Mouse (Mus musculus) frontal cortex, adult (tissue): ENCODE results near the gene Aldoc.
"Not testable (repeated sequence)": the region's sequence is repeated elsewhere in the genome, so short reads cannot be mapped to it uniquely, and the experiment has no call there.

Experiments
- ATAC-seq: cut with Nextera tagmentation; 2 replicates; pipeline ENCODE4 v1.9.2; 2017; ENCODE audit warnings: mild to moderate bottlenecking, moderate library complexity, mixed read lengths; ENCODE audit not compliant: low TSS enrichment

Gene Aldoc

GRCm38 (mm10) chr11:78322860-78323259 is at the start of gene Aldoc:
Gene Aldoc, plus strand, starts transcription at chr11:78322968.
- ATAC-seq, result peak; percentile 83

- ATAC-seq, result no peak
Measured at GRCm38 (mm10) chr11:78275596-78275995, 47.2 kb upstream of the Aldoc start.

GRCm38 (mm10) chr11:78276169-78276568 is 46.6 kb upstream of the Aldoc start:
- not testable (repeated sequence) for ATAC-seq

GRCm38 (mm10) chr11:78278853-78279252 is 43.9 kb upstream of the Aldoc start:
- ATAC-seq, result no peak

GRCm38 (mm10) chr11:78279586-78279985 is 43.2 kb upstream of the Aldoc start:
- no peak for ATAC-seq

- no peak for ATAC-seq
Measured at GRCm38 (mm10) chr11:78289146-78289763, 33.5 kb upstream of the Aldoc start.

- peak; percentile 90 for ATAC-seq
Measured at GRCm38 (mm10) chr11:78290654-78291053, 32.1 kb upstream of the Aldoc start, which contains the start of gene BC030499. Gene BC030499, plus strand, starts transcription at chr11:78290841.

GRCm38 (mm10) chr11:78294585-78294984 is 28.2 kb upstream of the Aldoc start:
- ATAC-seq, result no peak

- peak; percentile 75; the same call in 1 of the 2 replicates for ATAC-seq
Measured at GRCm38 (mm10) chr11:78300917-78301316, 21.9 kb upstream of the Aldoc start.

- ATAC-seq, result peak; percentile 97
Measured at GRCm38 (mm10) chr11:78301357-78302084, 21.2 kb upstream of the Aldoc start, which contains the start of gene Spag5. Gene Spag5, plus strand, starts transcription at chr11:78301529.

GRCm38 (mm10) chr11:78305272-78305671 is 17.5 kb upstream of the Aldoc start:
- no peak for ATAC-seq

- no peak for ATAC-seq
Measured at GRCm38 (mm10) chr11:78310861-78311511, 11.8 kb upstream of the Aldoc start.

- no peak for ATAC-seq
Measured at GRCm38 (mm10) chr11:78313662-78314061, 9.1 kb upstream of the Aldoc start.

- no peak for ATAC-seq
Measured at GRCm38 (mm10) chr11:78318411-78318810, 4.4 kb upstream of the Aldoc start.

- 0 out of 2 replicates have a peak, but pooled peaks have one; percentile 17 for ATAC-seq
Measured at GRCm38 (mm10) chr11:78322076-78322831, 514 bp upstream of the Aldoc start.

- no peak for ATAC-seq
Measured at GRCm38 (mm10) chr11:78324000-78324785, 1.4 kb downstream of the Aldoc start.

GRCm38 (mm10) chr11:78324965-78325364 is 2.2 kb downstream of the Aldoc start:
- no peak for ATAC-seq

- ATAC-seq, result no peak
Measured at GRCm38 (mm10) chr11:78327215-78327614, 4.4 kb downstream of the Aldoc start.

- ATAC-seq, result peak; percentile 95
Measured at GRCm38 (mm10) chr11:78327634-78328511, 5.1 kb downstream of the Aldoc start, which contains the start of gene Pigs. Gene Pigs, plus strand, starts transcription at chr11:78328415.

GRCm38 (mm10) chr11:78328512-78329056 is 5.8 kb downstream of the Aldoc start:
- ATAC-seq, result peak; percentile 44
